Mouse (Mus musculus) retina, postnatal 7 days (tissue): ENCODE measurements at regions not wholly inside any gene's neighbourhood (a gene's known extent, or its start where the extent isn't known, plus 50 kb on each side); places are given as distances from the start of the nearest gene placed in this dataset.

Experiments used
- DNase-seq: peaks from one replicate; pipeline ENCODE4 v3.0.0-alpha.2; 2012; ENCODE audit warnings: low read depth, low spot score

GRCm38 (mm10) chr6:108910330-108910729 lies 81.9 kb downstream of the Edem1 start:
- no peak for DNase-seq

- no peak for DNase-seq
These were observed 84.1 kb downstream of the Edem1 start for GRCm38 (mm10) chr6:108912539-108912938.

- DNase-seq, result no peak
These were observed 91.0 kb downstream of the Edem1 start for GRCm38 (mm10) chr6:108919372-108919913.

- no peak for DNase-seq
These were observed 92.7 kb downstream of the Edem1 start for GRCm38 (mm10) chr6:108921181-108921580.

- DNase-seq, result no peak
These were observed 94.1 kb downstream of the Edem1 start for GRCm38 (mm10) chr6:108922564-108922963.

GRCm38 (mm10) chr6:108928981-108929380 lies 100.5 kb downstream of the Edem1 start:
- no peak for DNase-seq

GRCm38 (mm10) chr6:108938646-108939045 lies 110.2 kb downstream of the Edem1 start:
- no peak for DNase-seq

GRCm38 (mm10) chr6:108942288-108942687 lies 113.8 kb downstream of the Edem1 start:
- DNase-seq, result no peak

GRCm38 (mm10) chr6:108952389-108952788 lies 123.9 kb downstream of the Edem1 start:
- no peak for DNase-seq

- no peak for DNase-seq
These were observed 134.4 kb downstream of the Edem1 start for GRCm38 (mm10) chr6:108962810-108963209.

GRCm38 (mm10) chr6:108963295-108963694 lies 134.9 kb downstream of the Edem1 start:
- peak; percentile 16 for DNase-seq

GRCm38 (mm10) chr6:108969477-108970176 lies 141.2 kb downstream of the Edem1 start:
- no peak for DNase-seq

- no peak for DNase-seq
These were observed 143.1 kb downstream of the Edem1 start for GRCm38 (mm10) chr6:108971415-108972089.

GRCm38 (mm10) chr6:108973701-108974100 lies 145.3 kb downstream of the Edem1 start:
- DNase-seq, result no peak

GRCm38 (mm10) chr6:108989506-108989905 lies 161.1 kb downstream of the Edem1 start:
- DNase-seq, result no peak

GRCm38 (mm10) chr6:108993743-108994142 lies 165.3 kb downstream of the Edem1 start:
- DNase-seq, result no peak

GRCm38 (mm10) chr6:109004443-109004842 lies 176.0 kb downstream of the Edem1 start:
- DNase-seq, result no peak

GRCm38 (mm10) chr6:109009364-109009763 lies 180.9 kb downstream of the Edem1 start:
- DNase-seq, result no peak

- no peak for DNase-seq
These were observed 181.4 kb downstream of the Edem1 start for GRCm38 (mm10) chr6:109009793-109010192.

- no peak for DNase-seq
These were observed 191.3 kb downstream of the Edem1 start for GRCm38 (mm10) chr6:109019731-109020130.
